Comparison of ENCODE assay signal across 8 mouse cellular contexts in genomic region chr12:103494486-103494885, GRCm38 (mm10). TPM values are rescaled to one million over a fixed set of nuclear protein-coding genes. Genes with fewer than 3 reads are reported as not detected.
A peak's percentile ranks its signal among the peaks of the same experiment; 100 is the strongest.
DNase-seq lines count a peak whose midpoint lies in the region; ATAC-seq and TF ChIP-seq lines count a peak whose summit lies in the region.
"Had no signal": no experiment of that assay in that cellular context is flagged by ENCODE, and none has a peak within 500 bp of the region (broad histone marks: within the 10 kb centered on the region; RNA-seq: fewer than 3 reads in every experiment).

No protein-coding gene starts in this region.

- peak; percentile 62; the same call in 1 of the 2 replicates for TF ChIP-seq CTCF in brain, embryonic 14.5 days (IDR thresholded peaks at IDR 0.05; ENCODE audit: borderline replicate concordance, extremely low read depth, insufficient read depth, insufficient read length)
- peak; percentile 88 for TF ChIP-seq CTCF in gastrocnemius, adult 2 months (IDR thresholded peaks at IDR 0.05)
- TF ChIP-seq CTCF in lung, embryonic 14.5 days (IDR thresholded peaks at IDR 0.05; ENCODE audit: low read depth): peak; percentile 69
- peak; percentile 87 for TF ChIP-seq CTCF in stomach, postnatal 0 days (IDR thresholded peaks at IDR 0.05; ENCODE audit: low read depth)

- H3K36me3 ChIP-seq in liver, embryonic 12.5 days: no peaks in the 10 kb centered on the region
- H3K36me3 ChIP-seq in lung, embryonic 14.5 days (ENCODE audit: insufficient read depth): no peaks in the 10 kb centered on the region
- no peaks in the 10 kb centered on the region for H3K36me3 ChIP-seq in stomach, postnatal 0 days (ENCODE audit: control insufficient read depth, insufficient read depth, low read length)

- TF ChIP-seq POLR2A in brain, embryonic 14.5 days (IDR thresholded peaks at IDR 0.05; ENCODE audit: borderline replicate concordance, extremely low read depth, insufficient read depth, insufficient read length, poor library complexity, severe bottlenecking): no peak

- ATAC-seq in liver, embryonic 12.5 days: no peak
- no peak for ATAC-seq in lung, embryonic 14.5 days (ENCODE audit: insufficient read depth)
- ATAC-seq in stomach, postnatal 0 days (ENCODE audit: low FRiP score, low TSS enrichment): 0 out of 2 replicates have a peak, but pooled peaks have one; percentile 8

- intact Hi-C loops in gastrocnemius, adult 2 months (cut with DNase I): no loop called here

- no peaks in the 10 kb centered on the region for H3K9me3 ChIP-seq in liver, embryonic 12.5 days (replicated peaks)
- H3K9me3 ChIP-seq in lung, embryonic 14.5 days (ENCODE audit: low read depth, low read length): no peaks in the 10 kb centered on the region
- H3K9me3 ChIP-seq in stomach, postnatal 0 days (ENCODE audit: control insufficient read depth, low read length): no peaks in the 10 kb centered on the region

- H3K9ac ChIP-seq in liver, embryonic 12.5 days: no peak overlapping the region
- H3K9ac ChIP-seq in lung, embryonic 14.5 days: no peak overlapping the region
- no peak overlapping the region for H3K9ac ChIP-seq in stomach, postnatal 0 days (ENCODE audit: low read length)

- no peaks in the 10 kb centered on the region for H3K27me3 ChIP-seq in liver, embryonic 12.5 days (replicated peaks)
- H3K27me3 ChIP-seq in lung, embryonic 14.5 days (ENCODE audit: insufficient read depth, low read length): no peaks in the 10 kb centered on the region
- H3K27me3 ChIP-seq in stomach, postnatal 0 days (ENCODE audit: control insufficient read depth, insufficient read depth, low read length): no peaks in the 10 kb centered on the region

- no peak for TF ChIP-seq EP300 in stomach, postnatal 0 days (optimal IDR thresholded peaks at IDR 0.05)

- H3K4me3 ChIP-seq in liver, embryonic 12.5 days: no peak overlapping the region
- no peak overlapping the region for H3K4me3 ChIP-seq in gastrocnemius, adult 2 months
- H3K4me3 ChIP-seq in lung, embryonic 14.5 days (ENCODE audit: low read depth, low read length): no peak overlapping the region
- H3K4me3 ChIP-seq in stomach, postnatal 0 days (ENCODE audit: low read depth, low read length): no peak overlapping the region
- H3K4me3 ChIP-seq: myocyte had no signal

- peak; percentile 51 for DNase-seq in liver
- DNase-seq in MEL-GATA-1-ER (ENCODE audit: extremely low read depth, low read depth): peak; percentile 33
- DNase-seq in brain, embryonic 14.5 days (ENCODE audit: low read depth): no peak
- peak; percentile 63 for DNase-seq in gastrocnemius, adult 2 months
- DNase-seq in lung, embryonic 14.5 days: peak; percentile 48
- DNase-seq in stomach, postnatal 0 days (ENCODE audit: low spot score): peak; percentile 71

- no peak overlapping the region for H3K4me2 ChIP-seq in liver, embryonic 12.5 days
- no peak overlapping the region for H3K4me2 ChIP-seq in lung, embryonic 14.5 days
- no peak overlapping the region for H3K4me2 ChIP-seq in stomach, postnatal 0 days (replicated peaks; ENCODE audit: low read depth)

- H3K4me1 ChIP-seq in liver, embryonic 12.5 days: no peaks in the 10 kb centered on the region
- no peaks in the 10 kb centered on the region for H3K4me1 ChIP-seq in lung, embryonic 14.5 days (ENCODE audit: insufficient read depth)
- no peaks in the 10 kb centered on the region for H3K4me1 ChIP-seq in stomach, postnatal 0 days (replicated peaks; ENCODE audit: control insufficient read depth, insufficient read depth)

- H3K27ac ChIP-seq in liver, embryonic 12.5 days: no peak overlapping the region
- H3K27ac ChIP-seq in gastrocnemius, adult 2 months: no peak overlapping the region
- H3K27ac ChIP-seq in lung, embryonic 14.5 days (ENCODE audit: low read depth): no peak overlapping the region
- H3K27ac ChIP-seq in stomach, postnatal 0 days (replicated peaks): no peak overlapping the region

- 15% methylated on average over 6 of the region's 6 CpGs for WGBS in liver, embryonic 12.5 days (ENCODE audit: insufficient replicate concordance)
- WGBS in lung, embryonic 14.5 days: 24% methylated on average over 6 of the region's 6 CpGs
- WGBS in stomach, postnatal 0 days: 22% methylated on average over 6 of the region's 6 CpGs

RNA-seq across cellular contexts. Expression of gene Ifi27l2b, which starts 37.5 kb away (rescaled TPM):
- polyA plus RNA-seq in liver, embryonic 12.5 days (2016; fragmentation: Nextera tagmentation; extraction: Ambion mirVana): not detected in 2 replicates
- polyA plus RNA-seq in brain, embryonic 14.5 days (2012; rRNA removed): not detected in 2 replicates
- not detected for total RNA-seq in gastrocnemius, adult 2 months (2021)
- polyA plus RNA-seq in lung, embryonic 14.5 days (2014; fragmentation: Nextera tagmentation; extraction: Ambion mirVana): not detected in 2 replicates
- polyA plus RNA-seq in stomach, postnatal 0 days (2015; fragmentation: Nextera tagmentation; extraction: Ambion mirVana): 17.3 and 19.4 TPM in 2 replicates
- polyA plus RNA-seq: myocyte had no signal

RNA-seq across cellular contexts. Expression of gene Ppp4r4, which starts 37.6 kb away (rescaled TPM):
- 1.8 and 2.3 TPM in 2 replicates for polyA plus RNA-seq in liver, embryonic 12.5 days (2016; fragmentation: Nextera tagmentation; extraction: Ambion mirVana)
- polyA plus RNA-seq in brain, embryonic 14.5 days (2012; rRNA removed): 3.6 and 3.7 TPM in 2 replicates
- under 1 TPM; 0.25 to 0.31 TPM for total RNA-seq in gastrocnemius, adult 2 months (2021)
- polyA plus RNA-seq in lung, embryonic 14.5 days (2014; fragmentation: Nextera tagmentation; extraction: Ambion mirVana): 1.6 TPM in 2 replicates
- polyA plus RNA-seq in stomach, postnatal 0 days (2015; fragmentation: Nextera tagmentation; extraction: Ambion mirVana): 0.38 and 0.53 TPM in 2 replicates

RNA-seq across cellular contexts. Expression of gene Ifi27l2a, which starts 51.0 kb away (rescaled TPM):
- polyA plus RNA-seq in liver, embryonic 12.5 days (2016; fragmentation: Nextera tagmentation; extraction: Ambion mirVana): 1.4 and 1.6 TPM in 2 replicates
- polyA plus RNA-seq in brain, embryonic 14.5 days (2012; rRNA removed): 5.1 and 7.3 TPM in 2 replicates
- 10 to 100 TPM in 1 of 2 experiments, 1 to 10 TPM in 1; 5.9 to 11.1 TPM for total RNA-seq in gastrocnemius, adult 2 months (2021)
- polyA plus RNA-seq in lung, embryonic 14.5 days (2014; fragmentation: Nextera tagmentation; extraction: Ambion mirVana): 10.4 and 11.3 TPM in 2 replicates
- 85.4 and 110 TPM in 2 replicates for polyA plus RNA-seq in stomach, postnatal 0 days (2015; fragmentation: Nextera tagmentation; extraction: Ambion mirVana)

Comparison
In these comparisons a context has a peak if more than half of its experiments do, and no peak if none do; other contexts are left out.
1. RNA of gene Ifi27l2b, which starts 37.5 kb away (polyA plus RNA-seq): 17.3 to 19.4 TPM in stomach, postnatal 0 days; not detected in liver, embryonic 12.5 days, not detected in brain, embryonic 14.5 days and not detected in lung, embryonic 14.5 days; every median in the first group is over 10 times any median in the second.
2. Peak in every context shown above with its lines, with median percentiles within 50 percentile points of each other: CTCF ChIP-seq.